Mouse (Mus musculus) hindbrain, embryonic 14.5 days (tissue): ENCODE measurements around the gene Uba52. TPM values are rescaled to one million over a fixed set of nuclear protein-coding genes. Genes with fewer than 3 reads are reported as not detected.

Experiments used
- ATAC-seq: fragments of 200-750 bp; cut with Nextera tagmentation; 2 replicates; pipeline ENCODE4 v1.8.0; 2017; ENCODE audit warnings: moderate number of reproducible peaks, mild to moderate bottlenecking, moderate TSS enrichment, moderate library complexity; ENCODE audit not compliant: low FRiP score
- DNase-seq: peaks from one replicate; pipeline ENCODE4 v3.0.0-alpha.2; 2015; ENCODE audit warnings: low spot score
- H3K27ac ChIP-seq: fragments of 300-500 bp; sonication (generic); 2 replicates; pipeline ENCODE4 v1.5.1; 2014; ENCODE audit warnings: mild to moderate bottlenecking, moderate library complexity
- H3K27me3 ChIP-seq: fragments of 300-500 bp; sonication (generic); 2 replicates; pipeline ENCODE4 v1.6.1; 2014; ENCODE audit warnings: mild to moderate bottlenecking, low read length, mixed read lengths; ENCODE audit not compliant: control insufficient read depth, insufficient read depth
- H3K36me3 ChIP-seq: fragments of 300-500 bp; sonication (generic); replicated peaks from 2 replicates; pipeline ENCODE4 v1.6.1; 2014; ENCODE audit not compliant: control insufficient read depth, insufficient read depth
- H3K4me1 ChIP-seq: fragments of 300-500 bp; sonication (generic); replicated peaks from 2 replicates; pipeline ENCODE4 v1.6.1; 2014; ENCODE audit warnings: antibody characterized with exemption, low read length, mixed read lengths; ENCODE audit not compliant: control insufficient read depth, insufficient read depth
- H3K4me2 ChIP-seq: fragments of 300-500 bp; sonication (generic); replicated peaks from 2 replicates; pipeline ENCODE4 v1.6.1; 2014; ENCODE audit warnings: mild to moderate bottlenecking, moderate library complexity
- H3K4me3 ChIP-seq: fragments of 300-500 bp; sonication (generic); replicated peaks from 2 replicates; pipeline ENCODE4 v1.5.1; 2014; ENCODE audit warnings: mild to moderate bottlenecking, low read length
- H3K9ac ChIP-seq: fragments of 300-500 bp; sonication (generic); 2 replicates; pipeline ENCODE4 v1.6.1; 2014
- H3K9me3 ChIP-seq: fragments of 300-500 bp; sonication (generic); 2 replicates; pipeline ENCODE4 v1.6.1; 2016; ENCODE audit warnings: low read length; ENCODE audit not compliant: control insufficient read depth
- WGBS: fragments of 180-500 bp; shearing (Covaris S2); extraction: QIAGEN DNeasy Blood & Tissue Kit; methylation state at CpG from one replicate; pipeline ENCODE4 v1.1.7; 2014; 5-methylcytosine and 5-hydroxymethylcytosine counted together
- polyA plus RNA-seq: library from polyadenylated mRNA; unstranded; fragments of >200 nt; fragmentation: Nextera tagmentation; extraction: Ambion mirVana; gene quantifications from 2 replicates; pipeline ENCODE4 v1.2.1, GENCODE M21; 2014

Gene Uba52
- polyA plus RNA-seq: 622 and 778 TPM in 2 replicates

- peaks cover 22% of the 10 kb centered on the region for H3K4me1 ChIP-seq
- peak within 1 kb of the TSS; percentile 96 for H3K27ac ChIP-seq
- peak within 1 kb of the TSS; percentile 92 for H3K9ac ChIP-seq
- ATAC-seq (peak; percentile 87), DNase-seq (peak; percentile 99)
- WGBS: 2% methylated on average over 74 of the region's 74 CpGs
- peak within 1 kb of the TSS; percentile 90 for H3K4me3 ChIP-seq
- peaks cover 36% of the 10 kb centered on the region for H3K36me3 ChIP-seq
- H3K27me3 ChIP-seq: no peaks in the 10 kb centered on the region
- no peaks in the 10 kb centered on the region for H3K9me3 ChIP-seq
- H3K4me2 ChIP-seq: peak within 1 kb of the TSS; percentile 98
Measured at GRCm38 (mm10) chr8:70510228-70510915, at the start of gene Uba52. Gene Uba52, minus strand, starts transcription at chr8:70510801.

DNA sequence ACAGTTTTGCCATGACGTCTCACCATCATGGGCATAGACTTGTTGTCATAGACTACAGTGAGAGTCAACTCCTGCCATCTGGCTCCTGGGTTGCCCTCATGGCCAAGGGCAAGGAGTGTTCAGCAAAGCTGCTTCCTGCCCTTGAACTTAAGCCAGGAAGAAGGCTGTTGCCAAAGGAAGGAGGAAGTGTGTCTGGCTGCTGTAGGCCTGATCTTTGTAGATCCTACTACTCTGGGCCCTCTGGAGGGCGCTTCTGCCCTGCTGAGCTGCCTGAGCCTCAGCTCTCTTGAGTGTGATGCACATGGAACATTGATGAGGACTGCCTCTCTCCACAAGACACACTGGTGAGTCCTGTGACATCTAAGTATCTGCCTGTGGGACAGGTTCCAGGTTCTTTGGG is 49.5 kb upstream of the Uba52 start:
- H3K27ac ChIP-seq: no peak overlapping the region
- DNase-seq (no peak), ATAC-seq (no peak)
- no peak overlapping the region for H3K4me3 ChIP-seq
- H3K9ac ChIP-seq: no peak overlapping the region
- no peaks in the 10 kb centered on the region for H3K36me3 ChIP-seq
- no peaks in the 10 kb centered on the region for H3K9me3 ChIP-seq
- no peak overlapping the region for H3K4me2 ChIP-seq
- H3K27me3 ChIP-seq: no peaks in the 10 kb centered on the region
- 0 out of 2 replicates have a peak, but pooled peaks cover 13% of the 10 kb centered on the region for H3K4me1 ChIP-seq
- WGBS: 72% methylated on average over 2 of the region's 2 CpGs

DNA sequence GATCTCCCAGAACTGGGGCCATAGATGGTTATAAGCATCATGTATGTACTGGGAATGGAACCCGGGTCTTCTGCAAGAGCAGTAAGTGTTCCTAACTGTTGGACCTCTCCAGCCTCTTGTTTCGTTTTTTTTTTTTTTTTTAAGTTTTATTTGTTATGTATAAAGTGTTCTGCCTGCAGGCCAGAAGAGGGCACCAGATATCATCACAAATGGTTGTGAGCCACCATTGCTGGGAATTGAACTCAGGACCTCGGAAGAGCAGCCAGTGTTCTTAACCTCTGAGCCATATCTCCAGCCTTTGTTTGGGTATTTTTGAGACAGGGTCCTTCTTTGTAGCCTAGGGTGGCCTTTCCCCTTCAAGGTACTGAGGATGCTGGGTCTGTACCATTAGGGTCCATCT is 48.4 kb upstream of the Uba52 start:
- Histone ChIP-seq H3K4me2 (no peak overlapping the region), H3K27ac (no peak overlapping the region), H3K4me1 (peaks cover 11% of the 10 kb centered on the region; the same call in 1 of the 2 replicates), H3K9ac (no peak overlapping the region), H3K4me3 (no peak overlapping the region), H3K27me3 (no peaks in the 10 kb centered on the region), H3K36me3 (no peaks in the 10 kb centered on the region), H3K9me3 (no peaks in the 10 kb centered on the region)
- no peak for ATAC-seq
- 73% methylated on average over 3 of the region's 3 CpGs for WGBS
- DNase-seq: no peak

DNA sequence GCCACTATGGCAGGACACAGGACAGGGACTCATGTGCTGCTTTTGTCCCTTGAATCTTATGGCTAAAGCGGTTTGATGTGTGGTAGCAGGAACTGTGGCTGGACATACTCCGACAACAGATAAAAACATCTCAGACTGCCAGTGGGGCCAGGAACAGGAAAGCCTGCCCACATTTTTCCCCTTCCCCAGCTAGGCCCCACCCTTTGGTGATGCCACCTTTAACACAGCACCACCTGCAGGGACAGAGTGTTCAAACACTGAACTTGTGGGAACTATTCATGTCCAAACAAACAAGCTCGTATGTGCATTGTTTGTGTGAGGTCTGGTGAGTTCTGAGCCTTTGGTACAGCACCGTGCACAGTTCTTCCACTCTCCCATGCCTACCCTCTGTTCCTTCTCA is 47.7 kb upstream of the Uba52 start:
- DNase-seq (no peak), ATAC-seq (no peak)
- Histone ChIP-seq H3K9ac (no peak overlapping the region), H3K27me3 (no peaks in the 10 kb centered on the region), H3K4me3 (no peak overlapping the region), H3K9me3 (no peaks in the 10 kb centered on the region), H3K4me2 (no peak overlapping the region), H3K27ac (no peak overlapping the region), H3K4me1 (peaks cover 13% of the 10 kb centered on the region; the same call in 1 of the 2 replicates), H3K36me3 (no peaks in the 10 kb centered on the region)
- 74% methylated on average over 4 of the region's 4 CpGs for WGBS

DNA sequence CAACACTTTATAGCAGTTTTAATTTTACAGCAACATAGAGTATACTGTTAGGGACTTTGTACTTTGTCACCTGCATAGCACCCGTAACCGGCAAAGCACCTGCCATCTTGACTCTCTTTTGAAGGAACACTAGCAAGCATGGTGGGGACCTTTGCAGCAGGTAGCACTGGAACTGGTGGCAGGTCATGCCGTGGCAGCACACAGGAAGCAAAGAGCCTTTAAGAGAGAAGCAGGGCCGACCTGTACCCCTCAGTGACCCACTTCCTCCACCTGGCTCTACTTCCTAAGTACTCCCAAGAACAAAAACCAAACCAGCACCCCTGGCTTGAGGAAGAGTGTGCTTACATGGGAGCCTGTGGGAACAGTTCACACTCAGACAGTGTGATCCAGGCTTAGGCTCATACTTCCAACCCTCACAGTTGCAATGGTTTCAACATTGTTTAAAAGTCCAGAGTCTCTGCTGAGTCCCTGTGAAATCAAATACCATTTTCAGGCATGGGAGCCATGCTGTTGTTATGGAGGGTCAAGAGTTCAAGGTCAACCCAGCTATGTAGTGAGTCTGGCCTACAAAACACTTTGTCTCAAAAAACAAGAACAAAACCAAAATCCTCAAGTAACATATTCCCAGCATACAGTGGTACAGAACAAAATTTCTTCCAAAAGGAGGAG is 44.6 kb upstream of the Uba52 start:
- no peak overlapping the region for H3K27ac ChIP-seq
- H3K9ac ChIP-seq: no peak overlapping the region
- H3K4me3 ChIP-seq: no peak overlapping the region
- no peak overlapping the region for H3K4me2 ChIP-seq
- peaks cover 6% of the 10 kb centered on the region; the same call in 1 of the 2 replicates for H3K4me1 ChIP-seq
- H3K36me3 ChIP-seq: no peaks in the 10 kb centered on the region
- H3K27me3 ChIP-seq: no peaks in the 10 kb centered on the region
- WGBS: 92% methylated on average over 4 of the region's 4 CpGs
- H3K9me3 ChIP-seq: no peaks in the 10 kb centered on the region
- ATAC-seq (no peak), DNase-seq (no peak)

GRCm38 (mm10) chr8:70553740-70554139 is 43.1 kb upstream of the Uba52 start:
- Histone ChIP-seq H3K4me1 (peaks cover 6% of the 10 kb centered on the region; the same call in 1 of the 2 replicates), H3K9ac (no peak overlapping the region), H3K27ac (0 out of 2 replicates have a peak overlapping the region, but pooled peaks have one; percentile 1), H3K27me3 (no peaks in the 10 kb centered on the region), H3K4me3 (no peak overlapping the region), H3K9me3 (no peaks in the 10 kb centered on the region), H3K4me2 (no peak overlapping the region), H3K36me3 (no peaks in the 10 kb centered on the region)
- ATAC-seq: peak; percentile 39; the same call in 1 of the 2 replicates
- peak; percentile 42 for DNase-seq

DNA sequence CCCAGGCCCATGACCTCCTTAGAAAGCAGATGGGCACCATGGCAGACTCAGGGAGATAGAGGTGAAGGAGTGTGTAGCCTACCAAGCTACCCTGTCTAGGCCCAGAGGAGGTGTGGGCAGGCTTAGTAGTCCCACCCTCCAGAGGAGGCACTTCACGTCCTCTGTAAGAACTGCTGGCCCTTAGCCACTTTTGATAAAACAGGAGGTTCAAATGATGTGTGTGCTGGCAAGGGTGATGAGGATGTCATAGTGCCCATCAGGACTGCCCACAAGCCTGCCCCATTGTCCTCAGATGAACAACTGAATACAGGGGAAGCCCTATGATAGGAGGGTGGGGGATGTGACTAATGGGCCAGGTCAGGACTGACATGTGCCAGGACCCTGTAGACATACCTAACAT is 42.2 kb upstream of the Uba52 start:
- Histone ChIP-seq H3K9ac (no peak overlapping the region), H3K4me1 (peaks cover 6% of the 10 kb centered on the region; the same call in 1 of the 2 replicates), H3K4me3 (no peak overlapping the region), H3K27ac (no peak overlapping the region), H3K27me3 (no peaks in the 10 kb centered on the region), H3K9me3 (no peaks in the 10 kb centered on the region), H3K36me3 (no peaks in the 10 kb centered on the region), H3K4me2 (no peak overlapping the region)
- DNase-seq (no peak), ATAC-seq (no peak)
- 56% methylated on average over 1 of the region's 1 CpGs for WGBS

GRCm38 (mm10) chr8:70551558-70552161 is 41.1 kb upstream of the Uba52 start:
- Histone ChIP-seq H3K36me3 (no peaks in the 10 kb centered on the region), H3K27me3 (no peaks in the 10 kb centered on the region), H3K9ac (no peak overlapping the region), H3K4me2 (no peak overlapping the region), H3K27ac (no peak overlapping the region), H3K4me1 (peaks cover 6% of the 10 kb centered on the region; the same call in 1 of the 2 replicates), H3K4me3 (no peak overlapping the region), H3K9me3 (no peaks in the 10 kb centered on the region)
- ATAC-seq (no peak), DNase-seq (no peak)
- 79% methylated on average over 3 of the region's 3 CpGs for WGBS

- H3K4me3 ChIP-seq: no peak overlapping the region
- 93% methylated on average over 10 of the region's 10 CpGs for WGBS
- peaks cover 6% of the 10 kb centered on the region; the same call in 1 of the 2 replicates for H3K4me1 ChIP-seq
- H3K27me3 ChIP-seq: no peaks in the 10 kb centered on the region
- no peak for ATAC-seq
- H3K9ac ChIP-seq: no peak overlapping the region
- H3K9me3 ChIP-seq: no peaks in the 10 kb centered on the region
- no peak overlapping the region for H3K27ac ChIP-seq
- H3K36me3 ChIP-seq: no peaks in the 10 kb centered on the region
- no peak for DNase-seq
- H3K4me2 ChIP-seq: no peak overlapping the region
Measured at GRCm38 (mm10) chr8:70549412-70550184, 39.0 kb upstream of the Uba52 start.
